Mouse (Mus musculus) MEL (cell line): Measurements from ENCODE around the gene Siglecf. TPM values are rescaled to one million over a fixed set of nuclear protein-coding genes. Genes with fewer than 3 reads are reported as not detected.

Source experiments
- DNase-seq: peaks from one replicate; pipeline ENCODE4 v3.0.0; 2011; ENCODE audit warnings: low read depth, low spot score
- H3K27ac ChIP-seq: 2 replicates; pipeline ENCODE4 v1.5.1; 2012; ENCODE audit warnings: low read depth, mild to moderate bottlenecking, control low read depth, low read length, moderate library complexity; ENCODE audit not compliant: control insufficient read depth
- H3K27me3 ChIP-seq, 2 experiments: fragments of 150-350 bp in 1 of 2; sonication (generic) in 1 of 2; 2 replicates each; pipeline ENCODE4 v1.6.1; 2012; ENCODE audit warnings: low read length in 2 of 2, mild to moderate bottlenecking in 2 of 2, improper control_type of control experiment in 1 of 2, moderate library complexity in 1 of 2; ENCODE audit not compliant: insufficient read depth in 2 of 2, control insufficient read depth in 1 of 2
- H3K36me3 ChIP-seq, 2 experiments: 2 replicates each; pipeline ENCODE4 v1.6.1; 2012 to 2014; ENCODE audit warnings: low read length in 2 of 2, improper control_type of control experiment in 1 of 2, inconsistent platforms in 1 of 2, mild to moderate bottlenecking in 1 of 2; ENCODE audit not compliant: insufficient read depth in 2 of 2, control insufficient read depth in 1 of 2
- H3K4me1 ChIP-seq, 2 experiments: fragments of 150-350 bp in 1 of 2; sonication (generic) in 1 of 2; 2 replicates each; pipeline ENCODE4 v1.6.1; 2012; ENCODE audit warnings: low read length in 2 of 2, improper control_type of control experiment in 1 of 2, mild to moderate bottlenecking in 1 of 2; ENCODE audit not compliant: insufficient read depth in 2 of 2, control insufficient read depth in 1 of 2
- H3K4me3 ChIP-seq, 2 experiments: fragments of 150-350 bp in 1 of 2; sonication (generic) in 1 of 2; 2 replicates each; pipeline ENCODE4 v1.5.1; 2012; ENCODE audit warnings: low read depth in 2 of 2, low read length in 2 of 2, mild to moderate bottlenecking in 2 of 2, moderate library complexity in 2 of 2, control low read depth in 1 of 2, improper control_type of control experiment in 1 of 2; ENCODE audit not compliant: control insufficient read depth in 1 of 2, insufficient read depth in 1 of 2
- H3K79me2 ChIP-seq: 2 replicates; pipeline ENCODE4 v1.6.1; 2012; ENCODE audit warnings: mild to moderate bottlenecking, low read length, moderate library complexity; ENCODE audit not compliant: control insufficient read depth, poor library complexity, insufficient read depth
- H3K9ac ChIP-seq: 2 replicates; pipeline ENCODE4 v1.6.1; 2012; ENCODE audit warnings: low read depth, mild to moderate bottlenecking, control low read depth, low read length, moderate library complexity; ENCODE audit not compliant: control insufficient read depth, poor library complexity, severe bottlenecking
- H3K9me3 ChIP-seq: fragments of 150-350 bp; sonication (generic); replicated peaks from 2 replicates; pipeline ENCODE4 v1.6.1; 2012; ENCODE audit warnings: mild to moderate bottlenecking, low read length, improper control_type of control experiment, moderate library complexity; ENCODE audit not compliant: insufficient read depth
- CHD1 ChIP-seq: IDR thresholded peaks from 2 replicates; pipeline ENCODE4 v1.6.1; 2012; ENCODE audit warnings: low read depth, mild to moderate bottlenecking, inconsistent platforms, low read length, improper control_type of control experiment
- CHD2 ChIP-seq: IDR thresholded peaks from 2 replicates; pipeline ENCODE4 v1.6.1; 2011; ENCODE audit warnings: low read length, improper control_type of control experiment
- CTCF ChIP-seq, 3 experiments: IDR thresholded peaks in 2 of 3; conservative IDR thresholded peaks in 1 of 3; 2 replicates each; pipeline ENCODE4 v1.5.1; 2011 to 2012; ENCODE audit warnings: low read length in 3 of 3, low read depth in 2 of 3, mild to moderate bottlenecking in 2 of 3, improper control_type of control experiment in 1 of 3, inconsistent platforms in 1 of 3, mixed read lengths in 1 of 3, moderate library complexity in 1 of 3; ENCODE audit not compliant: control insufficient read depth in 1 of 3, insufficient read depth in 1 of 3, poor library complexity in 1 of 3, severe bottlenecking in 1 of 3
- E2F4 ChIP-seq: IDR thresholded peaks from 2 replicates; pipeline ENCODE4 v1.6.1; 2011; ENCODE audit warnings: low read depth, low read length, improper control_type of control experiment, borderline replicate concordance
- EP300 ChIP-seq, 2 experiments: IDR thresholded peaks; 2 replicates each; pipeline ENCODE4 v1.6.1; 2011; ENCODE audit warnings: improper control_type of control experiment in 2 of 2, low read length in 2 of 2, low read depth in 1 of 2, mild to moderate bottlenecking in 1 of 2
- GATA1 ChIP-seq: IDR thresholded peaks from 2 replicates; pipeline ENCODE4 v1.6.1; 2011; ENCODE audit warnings: low read depth, low read length, improper control_type of control experiment
- KAT2A ChIP-seq: conservative IDR thresholded peaks from 2 replicates; pipeline ENCODE4 v1.6.1; 2012; ENCODE audit warnings: low read depth, low read length, improper control_type of control experiment, inconsistent platforms
- MAX ChIP-seq: IDR thresholded peaks from 2 replicates; pipeline ENCODE4 v1.6.1; 2011; ENCODE audit warnings: low read length, improper control_type of control experiment
- MAZ ChIP-seq: IDR thresholded peaks from 2 replicates; pipeline ENCODE4 v1.6.1; 2012; ENCODE audit warnings: low read depth, mild to moderate bottlenecking, inconsistent platforms, low read length, improper control_type of control experiment
- SIN3A ChIP-seq: IDR thresholded peaks from 2 replicates; pipeline ENCODE4 v1.6.1; 2012; ENCODE audit warnings: low read length, improper control_type of control experiment, inconsistent platforms
- SMC3 ChIP-seq: IDR thresholded peaks from 2 replicates; pipeline ENCODE4 v1.6.1; 2011; ENCODE audit warnings: low read depth, low read length, improper control_type of control experiment
- TAL1 ChIP-seq: IDR thresholded peaks from 2 replicates; pipeline ENCODE4 v1.6.1; 2012; ENCODE audit warnings: mild to moderate bottlenecking, inconsistent platforms, low read length, moderate library complexity, mixed read lengths
- TCF12 ChIP-seq: IDR thresholded peaks from 2 replicates; pipeline ENCODE4 v1.6.1; 2014; ENCODE audit warnings: low read depth, mild to moderate bottlenecking, inconsistent platforms, low read length, improper control_type of control experiment, moderate library complexity
- USF2 ChIP-seq, 2 experiments: IDR thresholded peaks; 2 replicates each; pipeline ENCODE4 v1.6.1; 2011 to 2012; ENCODE audit warnings: improper control_type of control experiment in 2 of 2, low read length in 2 of 2, borderline replicate concordance in 1 of 2, inconsistent platforms in 1 of 2, low read depth in 1 of 2, mild to moderate bottlenecking in 1 of 2; ENCODE audit not compliant: insufficient read depth in 1 of 2
- ZKSCAN1 ChIP-seq: IDR thresholded peaks from 2 replicates; pipeline ENCODE4 v1.6.1; 2012; ENCODE audit warnings: low read depth, mild to moderate bottlenecking, inconsistent platforms, low read length, improper control_type of control experiment, moderate library complexity
- polyA plus RNA-seq, 2 experiments: library from polyadenylated mRNA; stranded (reverse) in 1 of 2; unstranded in 1 of 2; fragments of >175 nt in 1 of 2; fragments of >200 nt in 1 of 2; gene quantifications; 2 replicates each; pipeline versions ENCODE4 v1.2.1 to v1.2.4; 2012; ENCODE audit warnings: low replicate concordance in 2 of 2, low read depth in 1 of 2; ENCODE audit not compliant: insufficient read length in 2 of 2, insufficient read depth in 1 of 2, missing spikeins in 1 of 2
- total RNA-seq: library from RNA; depleted of rRNA; stranded (reverse); fragments of 300-350 nt; gene quantifications from 2 replicates; pipeline ENCODE4 v1.2.3, GENCODE M21; 2012; rRNA removed

Gene Siglecf
- total and polyA plus RNA-seq, 3 experiments = 22.6 to 26.7 TPM; not detected in 1

DNA sequence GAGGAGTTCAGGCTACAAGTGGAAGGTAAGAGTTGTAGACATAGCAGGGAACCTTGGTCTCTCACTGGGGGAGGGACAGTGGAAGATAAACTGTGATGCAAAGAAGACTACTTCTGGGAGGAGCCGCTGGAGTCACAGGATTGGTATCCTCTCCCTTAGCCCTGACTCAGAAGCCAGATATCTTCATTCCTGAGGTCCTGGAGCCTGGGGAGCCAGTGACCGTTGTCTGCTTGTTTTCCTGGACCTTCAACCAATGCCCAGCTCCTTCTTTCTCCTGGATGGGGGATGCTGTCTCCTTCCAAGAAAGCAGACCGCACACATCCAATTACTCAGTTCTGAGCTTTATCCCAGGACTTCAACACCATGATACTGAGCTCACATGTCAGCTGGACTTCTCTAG lies 57.9 kb downstream of the Siglecf start:
- Histone ChIP-seq H3K9ac (no peak overlapping the region), H3K36me3 (no peaks in the 10 kb centered on the region), H3K9me3 (no peaks in the 10 kb centered on the region), H3K79me2 (no peaks in the 10 kb centered on the region), H3K4me1 (no peaks in the 10 kb centered on the region)
- DNase-seq = no peak
- no peak for TF ChIP-seq EP300 (IDR thresholded peaks at IDR 0.05; ENCODE audit: low read depth in 1 of 2, low read length in 2 of 2)
- TF ChIP-seq MAZ = no peak
- no peak for TF ChIP-seq TCF12
- no peak for TF ChIP-seq TAL1
- no peak for TF ChIP-seq USF2 (IDR thresholded peaks at IDR 0.05; ENCODE audit: borderline replicate concordance in 1 of 2, insufficient read depth in 1 of 2, low read depth in 1 of 2, low read length in 2 of 2)
- TF ChIP-seq SIN3A = no peak
- no peak for TF ChIP-seq KAT2A
- TF ChIP-seq CHD2 = no peak
- no peak for TF ChIP-seq MAX
- no peak for TF ChIP-seq CTCF (IDR thresholded peaks at IDR 0.05 in 2 of 3, conservative IDR thresholded peaks at IDR 0.05 in 1 of 3; ENCODE audit: control insufficient read depth in 1 of 3, insufficient read depth in 1 of 3, low read depth in 2 of 3, low read length in 3 of 3, poor library complexity in 1 of 3, severe bottlenecking in 1 of 3)
- TF ChIP-seq SMC3 = no peak
- no peak for TF ChIP-seq CHD1
- TF ChIP-seq GATA1 = no peak
- TF ChIP-seq ZKSCAN1 = no peak
- TF ChIP-seq E2F4 = no peak
- TF ChIP-seq, all 39 proteins: peak for 0
- Histone ChIP-seq H3K4me3 (no peak overlapping the region), H3K27ac (no peak overlapping the region), H3K27me3 (no peaks in the 10 kb centered on the region)

Other genes starting within 250 kb of the Siglecf start
- not detected in 2 replicates for gene Zfp936, start 237.1 kb upstream of the Siglecf start, total RNA-seq
- gene Zfp936, start 237.1 kb upstream of the Siglecf start, polyA plus RNA-seq = not detected
- 10.5 and 11.7 TPM in 2 replicates for gene Zfp715, start 38.0 kb upstream of the Siglecf start, total RNA-seq
- gene Zfp715, start 38.0 kb upstream of the Siglecf start, polyA plus RNA-seq = 1 to 10 TPM in 1 of 2 experiments, not detected in 1; 8.3 TPM
- not detected in 2 replicates for gene Siglecg, start 56.9 kb downstream of the Siglecf start, total RNA-seq
- gene Siglecg, start 56.9 kb downstream of the Siglecf start, polyA plus RNA-seq = not detected
- gene Lim2, start 76.3 kb downstream of the Siglecf start, total RNA-seq = not detected in 2 replicates
- not detected for gene Lim2, start 76.3 kb downstream of the Siglecf start, polyA plus RNA-seq
- not detected in 2 replicates for gene Nkg7, start 85.7 kb downstream of the Siglecf start, total RNA-seq
- gene Nkg7, start 85.7 kb downstream of the Siglecf start, polyA plus RNA-seq = not detected
- gene Cldnd2, start 89.4 kb downstream of the Siglecf start, total RNA-seq = not detected in 2 replicates
- gene Cldnd2, start 89.4 kb downstream of the Siglecf start, polyA plus RNA-seq = not detected
- gene Etfb, start 92.7 kb downstream of the Siglecf start, total RNA-seq = 174 and 177 TPM in 2 replicates
- gene Etfb, start 92.7 kb downstream of the Siglecf start, polyA plus RNA-seq = 100 to 1,000 TPM in 1 of 2 experiments, not detected in 1; 186 TPM
- gene Gm45233, start 92.8 kb downstream of the Siglecf start, total RNA-seq = not detected in 2 replicates
- gene Gm45233, start 92.8 kb downstream of the Siglecf start, polyA plus RNA-seq = under 1 TPM in 1 of 2 experiments, not detected in 1; 0.42 TPM
- 0.08 and 0.10 TPM in 2 replicates for gene Vsig10l, start 111.8 kb downstream of the Siglecf start, total RNA-seq
- gene Vsig10l, start 111.8 kb downstream of the Siglecf start, polyA plus RNA-seq = under 1 TPM in 1 of 2 experiments, not detected in 1; 0.65 TPM
- gene Iglon5, start 138.7 kb downstream of the Siglecf start, total RNA-seq = not detected in 2 replicates
- not detected for gene Iglon5, start 138.7 kb downstream of the Siglecf start, polyA plus RNA-seq
- gene 4931406B18Rik, start 154.6 kb downstream of the Siglecf start, total RNA-seq = not detected in 2 replicates
- not detected for gene 4931406B18Rik, start 154.6 kb downstream of the Siglecf start, polyA plus RNA-seq
- not detected in 2 replicates for gene Cd33, start 193.1 kb downstream of the Siglecf start, total RNA-seq
- gene Cd33, start 193.1 kb downstream of the Siglecf start, polyA plus RNA-seq = not detected
- gene Zfp658, start 210.9 kb downstream of the Siglecf start, total RNA-seq = not detected in 2 replicates
- gene Zfp658, start 210.9 kb downstream of the Siglecf start, polyA plus RNA-seq = not detected
- 3.6 and 5.5 TPM in 2 replicates for gene Zfp719, start 228.3 kb downstream of the Siglecf start, total RNA-seq
- gene Zfp719, start 228.3 kb downstream of the Siglecf start, polyA plus RNA-seq = 1 to 10 TPM in 1 of 2 experiments, not detected in 1; 1.9 TPM